Mouse (Mus musculus) gastrocnemius, postnatal 25 days (tissue): ENCODE measurements around the gene Hic2. TPM values are rescaled to one million over a fixed set of nuclear protein-coding genes. Genes with fewer than 3 reads are reported as not detected.

Source experiments
- DNase-seq: peaks from one replicate; pipeline ENCODE4 v3.0.0; 2022
- total RNA-seq, 2 experiments: library from RNA; stranded (reverse); gene quantifications; 1 replicate in 1 of 2; 2 replicates in 1 of 2; pipeline ENCODE4 v1.2.3; 2021

Hic2 gene
- total RNA-seq, 2 experiments from 2014 or later: 0.83 to 0.97 TPM

DNA sequence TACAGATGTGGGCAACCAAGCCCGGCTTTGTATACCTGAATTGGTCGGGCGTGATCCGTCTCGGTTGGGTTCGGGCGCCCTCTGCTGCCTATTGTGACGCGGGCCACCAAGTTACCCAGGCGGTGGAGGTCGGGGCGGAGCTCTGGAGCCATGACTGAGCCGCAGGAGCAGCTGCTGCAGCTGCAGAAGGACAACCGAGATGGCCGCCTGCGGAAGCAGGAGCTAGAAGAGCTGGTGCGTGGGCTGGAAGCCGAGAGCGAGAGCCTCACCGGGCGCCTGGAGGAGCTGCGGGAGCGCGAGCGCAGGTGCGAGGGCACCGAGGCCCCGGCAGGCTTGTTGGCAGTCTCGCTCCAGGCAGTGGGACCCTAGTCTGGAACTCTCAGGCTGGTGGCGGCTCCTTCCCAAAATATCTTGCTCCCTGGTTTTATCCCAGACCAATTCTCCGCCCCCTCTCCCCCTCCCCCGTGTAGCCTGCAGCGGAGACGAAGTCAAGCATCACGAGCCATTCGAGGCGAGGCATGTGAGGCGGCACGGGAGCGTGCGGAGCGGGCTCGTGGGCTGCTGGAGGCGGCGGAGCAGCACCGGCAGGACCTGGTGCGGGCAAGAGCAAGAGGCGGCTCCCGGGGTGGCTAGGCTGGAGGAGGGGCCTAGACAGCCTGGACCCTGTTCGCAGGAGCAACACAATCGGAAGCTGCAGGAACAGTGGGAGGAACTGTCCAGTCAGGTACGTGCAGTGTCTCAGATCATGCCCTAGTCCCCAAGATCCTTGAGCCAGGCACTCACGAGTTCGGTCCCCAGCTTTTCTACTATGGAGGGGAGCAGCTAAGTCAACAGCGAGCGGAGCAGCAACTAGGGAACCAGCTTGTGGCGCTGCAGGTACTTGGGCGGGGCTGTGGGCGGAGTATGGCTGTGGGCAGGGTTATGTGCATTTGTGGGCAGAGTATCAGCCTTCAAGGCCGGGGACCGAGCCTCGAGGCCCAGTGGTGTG, 43.1 kb downstream of the Hic2 start:
- peak; percentile 88 for DNase-seq

DNA sequence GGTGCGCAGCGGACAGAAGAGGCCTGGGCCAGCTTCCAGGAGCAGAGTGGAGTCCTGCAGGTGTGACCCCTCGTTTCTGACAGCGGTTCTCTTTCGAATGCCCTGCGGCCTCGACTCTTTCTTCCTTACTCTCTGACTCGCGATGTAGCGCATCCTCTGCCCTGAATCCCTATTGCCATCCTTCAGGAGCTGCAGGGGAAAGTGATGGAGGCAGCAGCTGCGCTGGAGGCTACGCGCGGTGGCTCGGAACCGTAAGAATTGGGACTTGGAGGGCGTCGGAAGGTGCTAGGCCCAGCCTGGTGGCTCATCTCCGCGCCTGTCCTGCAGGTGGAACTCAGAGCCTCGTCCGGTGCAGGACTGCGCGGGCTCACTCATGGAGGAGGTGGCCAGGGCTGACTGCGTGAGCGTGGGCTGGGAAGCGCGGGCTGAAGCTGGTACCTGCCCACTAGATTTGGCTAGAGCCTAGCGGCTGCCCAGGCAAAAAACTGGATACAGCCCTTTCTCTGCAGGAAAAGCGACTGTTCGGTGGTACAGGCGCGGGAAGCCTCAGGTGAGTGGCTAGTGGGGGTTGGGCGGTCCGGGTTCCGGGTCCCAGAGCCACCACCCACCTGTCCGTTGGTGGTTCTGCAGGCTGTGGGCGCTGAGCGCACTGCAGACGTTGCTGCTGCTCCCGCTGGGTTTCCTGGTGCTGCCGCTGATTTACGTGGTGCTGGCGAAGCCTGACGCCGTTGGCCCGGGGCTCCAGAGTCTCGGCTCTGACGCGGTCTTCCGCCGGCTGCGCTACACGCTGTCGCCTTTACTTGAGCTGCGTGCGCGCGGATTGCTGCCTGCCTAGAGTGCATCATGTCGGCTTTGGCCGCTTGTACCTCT, 44.2 kb downstream of the Hic2 start:
- DNase-seq: no peak

GRCm38 (mm10) chr16:17280471-17280870, 47.1 kb downstream of the Hic2 start:
- DNase-seq: no peak

- DNase-seq: no peak
Measured at GRCm38 (mm10) chr16:17283151-17283550, 49.8 kb downstream of the Hic2 start.

- no peak for DNase-seq
Measured at GRCm38 (mm10) chr16:17287103-17287502, 53.7 kb downstream of the Hic2 start.

GRCm38 (mm10) chr16:17291016-17291415, 57.6 kb downstream of the Hic2 start:
- no peak for DNase-seq

DNA sequence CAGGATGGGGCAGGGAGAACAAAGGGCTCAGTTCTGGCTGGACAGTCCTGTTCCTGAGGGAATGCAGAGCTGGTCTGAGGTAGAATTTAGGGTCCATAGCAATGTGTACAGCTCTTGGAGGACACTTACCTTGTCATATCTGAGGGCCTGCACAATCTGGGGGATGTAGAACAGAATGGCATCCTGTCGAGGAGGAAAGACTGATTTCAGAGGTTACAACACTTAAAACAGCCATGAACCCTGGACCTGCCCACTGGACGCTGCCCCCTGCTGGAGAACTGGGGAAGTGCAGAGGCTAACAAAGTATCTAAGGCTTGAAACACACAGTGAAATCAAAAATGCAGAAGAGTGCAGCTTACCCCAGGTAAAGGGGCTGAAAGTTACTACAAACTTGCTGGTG, 59.4 kb downstream of the Hic2 start:
- peak; percentile 15 for DNase-seq

DNA sequence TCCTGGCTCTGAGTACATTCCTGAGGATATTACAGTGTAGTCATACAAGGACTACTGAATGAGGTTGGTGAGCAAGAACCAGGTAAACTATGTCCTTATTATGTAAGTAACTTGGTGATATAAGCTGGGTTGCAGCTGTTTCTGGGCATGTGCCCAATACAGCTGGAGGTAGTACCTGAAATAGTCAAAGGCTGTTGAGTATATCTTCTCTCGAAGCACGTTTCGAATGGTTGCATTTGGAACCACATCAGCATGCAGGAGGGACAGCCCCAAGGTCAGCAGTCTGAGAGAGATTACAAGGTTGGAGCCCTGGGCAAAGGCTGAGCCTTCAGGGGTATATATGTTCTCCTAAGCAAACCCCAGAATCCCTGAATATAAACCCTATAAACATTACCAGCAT, 67.4 kb downstream of the Hic2 start:
- no peak for DNase-seq

- DNase-seq: no peak
Measured at GRCm38 (mm10) chr16:17303521-17304245, 70.3 kb downstream of the Hic2 start.

DNA sequence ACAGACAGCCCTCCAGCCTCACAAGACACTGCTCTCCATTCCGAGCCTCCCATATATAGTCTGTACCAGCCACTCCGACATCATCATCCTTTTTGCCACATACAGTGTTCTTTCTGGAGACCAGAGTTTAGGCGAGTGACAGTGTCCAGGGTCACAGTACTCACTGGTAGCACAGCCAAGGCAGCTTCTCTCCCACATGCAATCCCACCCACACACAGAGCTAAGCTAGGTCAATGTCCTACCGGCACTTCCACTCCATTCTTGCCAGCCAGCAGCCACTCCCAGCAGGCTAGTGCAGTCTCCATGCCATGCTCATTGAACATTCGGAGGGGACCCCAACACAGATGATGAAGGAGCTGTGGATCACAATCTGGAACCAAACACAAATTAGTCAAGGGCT, 74.1 kb downstream of the Hic2 start:
- DNase-seq: no peak

DNA sequence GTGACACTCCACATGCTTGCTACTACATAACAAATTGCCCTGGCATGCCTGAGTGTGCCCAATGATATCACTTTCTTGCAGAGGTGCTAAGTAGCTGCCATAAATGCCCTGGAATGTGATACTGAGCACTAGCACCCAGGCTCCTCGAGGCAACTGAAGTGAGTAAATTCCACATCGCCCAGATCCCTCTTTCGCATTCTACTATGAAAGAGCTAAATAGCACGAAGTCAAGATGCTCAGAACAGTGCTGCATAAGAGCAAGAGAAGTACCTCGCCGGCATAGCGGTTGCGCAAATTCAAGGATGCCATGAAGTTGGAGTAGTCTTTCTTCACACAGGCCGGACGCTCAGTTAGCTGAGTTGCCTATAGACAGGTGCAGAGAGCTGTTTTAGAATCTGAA, 75.7 kb downstream of the Hic2 start:
- DNase-seq: no peak

DNA sequence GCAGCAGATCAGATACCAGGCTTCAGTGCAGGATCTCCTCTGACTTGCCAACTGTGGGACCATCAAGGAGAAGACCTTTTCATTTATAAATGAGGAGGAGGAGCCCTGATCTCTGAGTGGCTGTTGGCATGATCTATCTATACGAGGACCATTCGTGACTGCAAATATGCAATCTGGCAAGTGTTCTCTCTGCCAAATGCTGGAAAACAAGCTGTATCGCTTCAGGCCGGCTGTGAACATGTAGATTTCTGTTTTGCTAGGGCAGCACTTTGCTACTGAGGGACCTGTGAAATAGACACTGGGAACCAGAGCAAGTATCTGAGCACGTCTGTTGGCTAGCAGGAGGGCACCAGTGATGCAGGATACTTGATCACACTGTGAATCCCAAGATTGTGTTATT, 79.2 kb downstream of the Hic2 start:
- DNase-seq: no peak

Other genes with a start within 250 kb of the Hic2 start
- under 1 TPM; 0.77 to 0.99 TPM for gene Ypel1, start 163.9 kb upstream of the Hic2 start, total RNA-seq
- gene Ppil2, start 122.3 kb upstream of the Hic2 start, total RNA-seq: 10 to 100 TPM; 22.6 to 25.1 TPM
- gene 2610318N02Rik, start 108.4 kb upstream of the Hic2 start, total RNA-seq: not detected
- 1 to 10 TPM; 5.4 to 7.5 TPM for gene Sdf2l1, start 101.2 kb upstream of the Hic2 start, total RNA-seq
- under 1 TPM in 1 of 2 experiments, not detected in 1; 0.29 TPM for gene Ydjc, start 89.0 kb upstream of the Hic2 start, total RNA-seq
- under 1 TPM in 1 of 2 experiments, not detected in 1; 0.19 TPM for gene Ccdc116, start 86.3 kb upstream of the Hic2 start, total RNA-seq
- 100 to 1,000 TPM; 129 to 132 TPM for gene Ube2l3, start 30.9 kb upstream of the Hic2 start, total RNA-seq
- not detected for gene Rimbp3, start 25.0 kb upstream of the Hic2 start, total RNA-seq
- 1 to 10 TPM; 1.3 to 1.7 TPM for gene Tmem191c, start 42.5 kb downstream of the Hic2 start, total RNA-seq
- under 1 TPM; 0.18 to 0.32 TPM for gene Serpind1, start 97.8 kb downstream of the Hic2 start, total RNA-seq
- gene Snap29, start 172.4 kb downstream of the Hic2 start, total RNA-seq: 10 to 100 TPM; 15.2 to 16.5 TPM
- 10 to 100 TPM; 15.9 to 20.4 TPM for gene Pi4ka, start 172.7 kb downstream of the Hic2 start, total RNA-seq
- gene Crkl, start 218.4 kb downstream of the Hic2 start, total RNA-seq: 10 to 100 TPM; 19.2 to 21.6 TPM